Mouse (Mus musculus) ovary, postnatal 36 days (tissue): ENCODE measurements at regions not wholly inside any gene's neighbourhood (a gene's known extent, or its start where the extent isn't known, plus 50 kb on each side); places are given as distances from the start of the nearest gene placed in this dataset.

Experiments
- DNase-seq: peaks from one replicate; pipeline ENCODE4 v3.0.0; 2022; ENCODE audit warnings: low spot score, mixed read lengths

GRCm38 (mm10) chr15:38609522-38609921 is 1184.2 kb downstream of the 4930447A16Rik start:
- no peak for DNase-seq
